Mouse (Mus musculus): ENCODE measurements around the gene Pknox2. TPM values are rescaled to one million over a fixed set of nuclear protein-coding genes. Genes with fewer than 3 reads are reported as not detected.
A peak's percentile ranks its signal among the peaks of the same experiment; 100 is the strongest.

The Pknox2 gene
- polyA plus RNA-seq, 1 experiment: 8.5 TPM

DNA sequence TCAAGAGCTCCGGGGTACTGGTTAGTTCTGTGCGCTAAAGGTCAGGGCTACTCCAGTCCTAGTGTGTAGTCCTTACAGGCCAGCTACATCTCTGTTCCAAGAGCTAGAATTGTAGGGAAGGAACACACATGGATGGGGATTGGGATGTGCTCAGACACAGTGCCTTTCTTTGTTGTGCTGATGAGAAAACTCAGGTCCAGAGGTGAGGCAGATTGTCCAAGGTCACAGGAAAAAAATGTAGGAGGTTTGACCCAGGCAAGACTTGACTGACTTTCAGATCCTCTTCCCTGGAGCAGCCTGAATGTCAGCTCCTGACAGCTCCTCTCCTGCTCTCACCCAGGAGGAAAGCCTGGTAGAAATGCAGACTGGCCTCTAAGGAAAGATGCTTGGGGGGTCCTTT, 29.7 kb downstream of the Pknox2 start:
- no peak overlapping the region for H3K4me3 ChIP-seq (ENCODE audit: insufficient read depth, poor library complexity, severe bottlenecking)

DNA sequence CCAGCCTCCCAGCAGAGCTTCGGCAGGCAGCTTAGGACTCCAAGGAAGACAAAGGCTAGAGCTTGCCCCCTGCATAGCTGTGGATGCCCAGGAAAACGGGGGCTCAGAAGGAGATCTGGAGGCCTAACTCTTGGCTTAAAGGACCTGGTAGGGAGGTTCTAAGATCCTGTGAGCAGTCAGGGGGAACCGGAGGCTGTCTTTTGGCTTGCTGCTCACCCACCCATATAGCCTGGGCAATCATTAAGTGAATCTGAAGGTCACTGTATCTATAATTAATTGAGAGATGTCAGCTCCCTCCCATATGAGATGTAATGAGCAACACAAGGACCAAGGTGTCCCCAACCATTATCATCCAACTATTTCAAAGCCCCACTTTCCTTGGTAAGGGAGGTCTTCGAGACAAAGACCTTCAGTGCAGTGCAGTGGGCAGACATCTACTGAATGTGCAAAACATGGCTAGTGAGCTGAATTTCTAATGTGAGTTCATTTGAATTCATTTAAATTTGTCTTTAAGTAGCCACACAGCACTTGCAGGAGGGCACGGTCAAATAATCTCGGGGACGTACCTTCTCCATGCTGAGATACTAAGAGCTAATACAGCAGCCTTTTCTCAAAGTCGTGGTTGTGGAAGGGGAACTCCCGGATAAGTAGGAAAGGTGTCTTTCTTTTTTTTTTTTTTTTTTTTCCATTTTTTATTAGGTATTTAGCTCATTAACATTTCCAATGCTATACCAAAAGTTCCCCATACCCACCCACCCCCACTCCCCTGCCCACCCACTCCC, 30.4 kb downstream of the Pknox2 start:
- no peak for TF ChIP-seq USF1 (IDR thresholded peaks at IDR 0.05; ENCODE audit: low read depth)
- no peak for TF ChIP-seq MYOD1 (IDR thresholded peaks at IDR 0.05; ENCODE audit: control insufficient read depth, insufficient read length, low read depth)
- TF ChIP-seq MAX (IDR thresholded peaks at IDR 0.05): no peak
- no peak for TF ChIP-seq FOSL1 (IDR thresholded peaks at IDR 0.05; ENCODE audit: insufficient read depth, low read length, poor library complexity, severe bottlenecking)
- no peak for TF ChIP-seq CEBPB (IDR thresholded peaks at IDR 0.05; ENCODE audit: low read depth)
- TF ChIP-seq MYOG (IDR thresholded peaks at IDR 0.05; ENCODE audit: control insufficient read depth, extremely low read depth, insufficient read length): no peak
- TF ChIP-seq CTCF (IDR thresholded peaks at IDR 0.05; ENCODE audit: control insufficient read depth, insufficient read depth, insufficient read length): no peak
- Histone ChIP-seq H3ac (ENCODE audit: control insufficient read depth, insufficient read length, low read depth) (no peak overlapping the region), H3K36me3 (ENCODE audit: control insufficient read depth, insufficient read depth) (no peaks in the 10 kb centered on the region), H3K27me3 (ENCODE audit: control insufficient read depth, insufficient read depth, insufficient read length) (no peaks in the 10 kb centered on the region), H3K4me3 (ENCODE audit: insufficient read depth, poor library complexity, severe bottlenecking) (no peak overlapping the region), H3K79me3 (ENCODE audit: low read depth) (no peaks in the 10 kb centered on the region), H3K79me2 (ENCODE audit: control insufficient read depth, insufficient read depth) (no peaks in the 10 kb centered on the region)

More for the DNA sequence above, 29.7 kb downstream of the Pknox2 start:
- Histone ChIP-seq H3ac (ENCODE audit: control insufficient read depth, insufficient read length, low read depth) (no peak overlapping the region), H3K36me3 (ENCODE audit: control insufficient read depth, insufficient read depth) (no peaks in the 10 kb centered on the region), H3K79me3 (ENCODE audit: low read depth) (no peaks in the 10 kb centered on the region), H3K79me2 (ENCODE audit: control insufficient read depth, insufficient read depth) (no peaks in the 10 kb centered on the region), H3K27me3 (ENCODE audit: control insufficient read depth, insufficient read depth, insufficient read length) (no peaks in the 10 kb centered on the region)
- no peak for TF ChIP-seq MYOD1 (IDR thresholded peaks at IDR 0.05; ENCODE audit: control insufficient read depth, insufficient read length, low read depth)
- no peak for TF ChIP-seq FOSL1 (IDR thresholded peaks at IDR 0.05; ENCODE audit: insufficient read depth, low read length, poor library complexity, severe bottlenecking)
- no peak for TF ChIP-seq MAX (IDR thresholded peaks at IDR 0.05)
- no peak for TF ChIP-seq MYOG (IDR thresholded peaks at IDR 0.05; ENCODE audit: control insufficient read depth, extremely low read depth, insufficient read length)
- TF ChIP-seq CTCF (IDR thresholded peaks at IDR 0.05; ENCODE audit: control insufficient read depth, insufficient read depth, insufficient read length): no peak
- TF ChIP-seq USF1 (IDR thresholded peaks at IDR 0.05; ENCODE audit: low read depth): no peak
- no peak for TF ChIP-seq CEBPB (IDR thresholded peaks at IDR 0.05; ENCODE audit: low read depth)

DNA sequence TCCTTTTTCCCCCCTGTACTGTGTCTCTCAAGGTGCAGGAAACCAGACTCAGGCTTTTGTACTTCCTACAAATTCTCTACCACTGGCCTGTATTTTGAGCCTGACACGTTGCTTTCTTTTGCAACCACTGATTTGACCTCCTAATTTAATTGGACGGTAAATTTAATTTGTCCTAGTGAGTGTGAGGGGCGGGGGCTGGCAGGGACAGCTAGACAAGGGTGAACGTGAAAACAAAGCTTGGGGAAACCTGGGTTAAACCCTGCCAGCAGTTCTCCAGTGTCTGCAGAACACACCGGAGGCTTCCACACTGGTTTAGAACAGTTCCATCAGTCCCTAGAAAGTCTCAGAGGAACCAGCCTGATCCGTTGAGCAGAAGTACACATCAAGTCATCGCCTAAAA, 31.4 kb downstream of the Pknox2 start:
- TF ChIP-seq FOSL1 (IDR thresholded peaks at IDR 0.05; ENCODE audit: insufficient read depth, low read length, poor library complexity, severe bottlenecking) (no peak), MYOD1 (IDR thresholded peaks at IDR 0.05; ENCODE audit: control insufficient read depth, insufficient read length, low read depth) (no peak), CTCF (IDR thresholded peaks at IDR 0.05; ENCODE audit: control insufficient read depth, insufficient read depth, insufficient read length) (no peak), USF1 (IDR thresholded peaks at IDR 0.05; ENCODE audit: low read depth) (no peak)
- Histone ChIP-seq H3K27me3 (ENCODE audit: control insufficient read depth, insufficient read depth, insufficient read length) (no peaks in the 10 kb centered on the region), H3K79me3 (ENCODE audit: low read depth) (no peaks in the 10 kb centered on the region), H3K4me3 (ENCODE audit: insufficient read depth, poor library complexity, severe bottlenecking) (no peak overlapping the region), H3K36me3 (ENCODE audit: control insufficient read depth, insufficient read depth) (no peaks in the 10 kb centered on the region), H3K79me2 (ENCODE audit: control insufficient read depth, insufficient read depth) (no peaks in the 10 kb centered on the region), H3ac (ENCODE audit: control insufficient read depth, insufficient read length, low read depth) (no peak overlapping the region)

DNA sequence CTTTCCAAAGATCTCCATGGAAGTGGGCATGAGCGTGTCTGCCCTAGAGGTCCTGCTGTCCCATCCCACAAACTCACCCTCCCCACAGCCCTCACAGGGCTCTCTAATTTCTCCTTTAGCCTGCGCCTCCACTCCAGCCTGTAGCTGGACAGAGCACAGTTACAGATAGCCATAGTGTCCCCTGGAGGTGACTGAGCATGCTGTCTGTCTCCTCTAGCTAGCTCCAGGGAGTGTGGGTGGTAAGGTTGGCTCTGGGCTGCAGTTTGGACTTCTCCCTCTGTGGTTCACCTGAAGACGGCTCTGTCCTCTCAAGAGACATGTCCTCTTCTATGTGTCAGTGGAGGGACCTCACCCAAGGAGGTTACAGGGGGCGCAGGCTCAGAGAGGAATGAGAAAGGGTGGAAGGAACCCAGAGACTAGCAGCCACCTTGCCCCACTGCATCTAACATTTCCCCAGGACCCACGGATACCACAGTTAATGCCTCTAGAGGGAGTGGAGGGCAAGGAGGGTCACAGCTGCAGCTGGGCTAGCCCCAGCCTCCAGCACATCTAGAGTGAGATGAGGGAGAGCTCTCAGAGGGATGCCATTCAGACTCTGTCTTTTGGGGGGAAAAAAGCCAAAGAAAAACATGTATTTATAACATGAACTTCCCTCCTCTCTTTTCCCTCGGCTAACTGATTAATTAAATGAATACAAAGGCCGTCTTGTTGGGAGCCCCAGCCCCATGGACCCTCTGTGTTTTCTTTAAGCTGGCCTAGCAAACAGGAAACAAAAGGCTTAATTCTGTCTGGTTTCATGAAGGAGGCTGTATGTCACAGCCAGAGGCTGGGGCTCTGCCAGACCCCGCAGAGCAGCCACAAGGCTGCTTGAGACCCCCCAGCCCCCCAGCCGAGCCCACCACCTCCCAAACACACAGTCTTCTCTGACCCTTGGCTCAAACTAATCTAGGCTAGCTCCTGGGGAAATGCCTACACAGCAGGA, 32.6 kb downstream of the Pknox2 start:
- Histone ChIP-seq H3K79me2 (ENCODE audit: control insufficient read depth, insufficient read depth) (no peaks in the 10 kb centered on the region), H3K79me3 (ENCODE audit: low read depth) (no peaks in the 10 kb centered on the region), H3K4me3 (ENCODE audit: insufficient read depth, poor library complexity, severe bottlenecking) (no peak overlapping the region), H3K27me3 (ENCODE audit: control insufficient read depth, insufficient read depth, insufficient read length) (no peaks in the 10 kb centered on the region), H3ac (ENCODE audit: control insufficient read depth, insufficient read length, low read depth) (no peak overlapping the region), H3K36me3 (ENCODE audit: control insufficient read depth, insufficient read depth) (no peaks in the 10 kb centered on the region)
- TF ChIP-seq USF1 (IDR thresholded peaks at IDR 0.05; ENCODE audit: low read depth): no peak
- peak; percentile 67 for TF ChIP-seq CTCF (IDR thresholded peaks at IDR 0.05; ENCODE audit: control insufficient read depth, insufficient read depth, insufficient read length)

DNA sequence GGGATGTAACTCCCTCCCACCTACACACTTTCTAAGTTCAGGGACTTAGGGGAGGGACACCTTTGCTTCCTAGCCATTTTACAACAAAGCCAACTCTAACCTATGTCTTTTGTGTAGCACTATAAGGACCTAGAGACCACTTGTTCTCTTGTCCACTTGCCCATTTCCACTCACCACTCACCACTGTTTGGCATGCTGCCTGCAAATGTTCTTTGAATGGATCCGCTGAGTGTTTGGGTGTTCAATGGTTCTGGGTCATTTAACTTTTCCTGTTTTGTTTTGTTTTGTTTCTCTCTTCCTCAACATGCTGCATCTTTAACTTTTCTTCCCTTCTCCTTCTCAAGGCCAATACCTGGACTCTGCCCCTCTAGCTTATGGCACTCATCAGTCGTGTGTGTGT, 39.7 kb downstream of the Pknox2 start:
- H3K36me3 ChIP-seq (ENCODE audit: control insufficient read depth, insufficient read depth): no peaks in the 10 kb centered on the region
- H3ac ChIP-seq (ENCODE audit: control insufficient read depth, insufficient read length, low read depth): no peak overlapping the region
- TF ChIP-seq MYOG (IDR thresholded peaks at IDR 0.05; ENCODE audit: control insufficient read depth, extremely low read depth, insufficient read length) (no peak), MYOD1 (IDR thresholded peaks at IDR 0.05; ENCODE audit: control insufficient read depth, insufficient read length, low read depth) (no peak), FOSL1 (IDR thresholded peaks at IDR 0.05; ENCODE audit: insufficient read depth, low read length, poor library complexity, severe bottlenecking) (no peak), CTCF (IDR thresholded peaks at IDR 0.05; ENCODE audit: control insufficient read depth, insufficient read depth, insufficient read length) (no peak), USF1 (IDR thresholded peaks at IDR 0.05; ENCODE audit: low read depth) (no peak), MAX (IDR thresholded peaks at IDR 0.05) (no peak), CEBPB (IDR thresholded peaks at IDR 0.05; ENCODE audit: low read depth) (no peak)
- H3K4me3 ChIP-seq (ENCODE audit: insufficient read depth, poor library complexity, severe bottlenecking): no peak overlapping the region
- H3K79me2 ChIP-seq (ENCODE audit: control insufficient read depth, insufficient read depth): no peaks in the 10 kb centered on the region
- H3K79me3 ChIP-seq (ENCODE audit: low read depth): no peaks in the 10 kb centered on the region
- no peaks in the 10 kb centered on the region for H3K27me3 ChIP-seq (ENCODE audit: control insufficient read depth, insufficient read depth, insufficient read length)

All from C2C12 (cell line).